Mouse (Mus musculus): ENCODE results near the gene Rhox2b. TPM values are rescaled to one million over a fixed set of nuclear protein-coding genes. Genes with fewer than 3 reads are reported as not detected.

Rhox2b gene
- polyA plus RNA-seq (2014; fragmentation: Illumina TruSeq; extraction: RNeasy Lipid Tissue Mini Kit (QIAGEN cat#74804); ENCODE audit: low replicate concordance), result not detected

GRCm38 (mm10) chrX:37411767-37412166 lies at the start of gene Rhox2b:
Gene Rhox2b, plus strand, starts transcription at chrX:37412067.

GRCm38 (mm10) chrX:37379728-37380127 lies 32.1 kb upstream of the Rhox2b start, which contains the start of gene Rhox3a2:
Gene Rhox3a2, plus strand, starts transcription at chrX:37380028.

DNA sequence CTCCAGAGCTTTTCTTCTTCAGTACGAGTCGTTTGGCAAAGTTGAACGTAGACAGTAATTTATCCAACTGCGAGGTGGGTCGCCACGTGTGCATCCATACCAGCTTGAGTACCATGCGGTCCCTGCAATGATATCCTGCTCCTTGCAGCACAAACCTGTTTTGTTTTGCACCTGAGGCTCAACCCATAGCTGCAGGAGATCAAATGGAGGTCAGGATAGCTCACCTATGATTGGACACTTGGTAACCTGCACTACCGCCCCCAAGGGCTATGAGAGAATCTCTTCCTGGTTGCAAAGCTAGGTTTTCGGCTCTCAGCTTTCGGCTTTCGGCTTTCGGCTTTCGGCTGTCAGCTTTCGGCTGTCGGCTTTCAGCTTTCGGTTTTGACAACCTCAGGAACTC lies 21.3 kb upstream of the Rhox2b start, which contains the start of gene Rhox4a2:
Gene Rhox4a2, plus strand, starts transcription at position 301 of the 400 bp plus-strand sequence.

DNA sequence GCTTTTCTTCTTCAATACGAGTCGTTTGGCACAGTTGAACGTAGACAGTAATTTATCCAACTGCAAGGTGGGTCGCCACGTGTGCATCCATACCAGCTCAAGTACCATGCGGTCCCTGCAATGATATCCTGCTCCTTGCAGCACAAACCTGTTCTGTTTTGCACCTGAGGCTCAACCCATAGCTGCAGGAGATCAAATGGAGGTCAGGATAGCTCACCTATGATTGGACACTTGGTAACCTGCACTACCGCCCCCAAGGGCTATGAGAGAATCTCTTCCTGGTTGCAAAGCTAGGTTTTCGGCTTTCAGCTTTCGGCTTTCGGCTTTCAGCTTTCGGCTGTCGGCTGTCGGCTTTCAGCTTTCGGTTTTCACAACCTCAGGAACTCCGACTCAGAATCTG lies 20.3 kb downstream of the Rhox2b start, which contains the start of gene Rhox4b:
Gene Rhox4b, plus strand, starts transcription at position 301 of the 400 bp plus-strand sequence.

DNA sequence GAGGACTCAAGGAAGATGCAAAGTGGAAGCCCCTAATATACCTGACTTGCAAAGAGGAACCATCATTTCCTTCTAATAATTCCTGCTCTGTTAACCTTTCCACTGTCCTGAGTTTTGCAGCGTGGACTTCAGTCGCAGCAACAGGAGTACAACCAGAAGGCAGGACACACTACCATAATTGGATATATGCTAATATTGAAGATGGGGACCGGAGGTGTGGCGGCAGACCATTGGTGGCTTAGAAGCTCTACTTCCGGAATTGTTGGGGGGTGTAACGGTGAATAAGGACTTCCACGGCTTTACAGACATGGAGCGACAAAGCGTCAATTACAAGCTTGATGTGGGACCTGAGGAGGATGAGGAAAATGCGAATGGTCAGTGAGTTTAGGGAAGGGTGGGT lies 41.5 kb downstream of the Rhox2b start, which contains the start of gene Rhox2c:
Gene Rhox2c, plus strand, starts transcription at position 301 of the 400 bp plus-strand sequence.

GRCm38 (mm10) chrX:37458285-37458684 lies 46.4 kb downstream of the Rhox2b start, which contains the start of gene Rhox3c:
Gene Rhox3c, plus strand, starts transcription at chrX:37458585.

Other genes starting within 250 kb of the Rhox2b start
- 0.56 TPM for gene Akap14, start 243.2 kb upstream of the Rhox2b start, polyA plus RNA-seq (2014; fragmentation: Illumina TruSeq; extraction: RNeasy Lipid Tissue Mini Kit (QIAGEN cat#74804); ENCODE audit: low replicate concordance)
- 344 TPM for gene Ndufa1, start 220.9 kb upstream of the Rhox2b start, polyA plus RNA-seq (2014; fragmentation: Illumina TruSeq; extraction: RNeasy Lipid Tissue Mini Kit (QIAGEN cat#74804); ENCODE audit: low replicate concordance)
- gene Rnf113a1, start 220.8 kb upstream of the Rhox2b start, polyA plus RNA-seq (2014; fragmentation: Illumina TruSeq; extraction: RNeasy Lipid Tissue Mini Kit (QIAGEN cat#74804); ENCODE audit: low replicate concordance), result 0.37 TPM
- gene Gm9, start 201.0 kb upstream of the Rhox2b start, polyA plus RNA-seq (2014; fragmentation: Illumina TruSeq; extraction: RNeasy Lipid Tissue Mini Kit (QIAGEN cat#74804); ENCODE audit: low replicate concordance), result not detected
- gene Rhox1, start 189.8 kb upstream of the Rhox2b start, polyA plus RNA-seq (2014; fragmentation: Illumina TruSeq; extraction: RNeasy Lipid Tissue Mini Kit (QIAGEN cat#74804); ENCODE audit: low replicate concordance), result not detected
- not detected for gene Rhox2a, start 167.1 kb upstream of the Rhox2b start, polyA plus RNA-seq (2014; fragmentation: Illumina TruSeq; extraction: RNeasy Lipid Tissue Mini Kit (QIAGEN cat#74804); ENCODE audit: low replicate concordance)
- not detected for gene Rhox3a, start 162.1 kb upstream of the Rhox2b start, polyA plus RNA-seq (2014; fragmentation: Illumina TruSeq; extraction: RNeasy Lipid Tissue Mini Kit (QIAGEN cat#74804); ENCODE audit: low replicate concordance)
- not detected for gene Rhox4a, start 146.7 kb upstream of the Rhox2b start, polyA plus RNA-seq (2014; fragmentation: Illumina TruSeq; extraction: RNeasy Lipid Tissue Mini Kit (QIAGEN cat#74804); ENCODE audit: low replicate concordance)
- not detected for gene Rhox3a2, start 32.0 kb upstream of the Rhox2b start, polyA plus RNA-seq (2014; fragmentation: Illumina TruSeq; extraction: RNeasy Lipid Tissue Mini Kit (QIAGEN cat#74804); ENCODE audit: low replicate concordance)
- gene Rhox4a2, start 21.2 kb upstream of the Rhox2b start, polyA plus RNA-seq (2014; fragmentation: Illumina TruSeq; extraction: RNeasy Lipid Tissue Mini Kit (QIAGEN cat#74804); ENCODE audit: low replicate concordance), result not detected
- gene Rhox4b, start 20.4 kb downstream of the Rhox2b start, polyA plus RNA-seq (2014; fragmentation: Illumina TruSeq; extraction: RNeasy Lipid Tissue Mini Kit (QIAGEN cat#74804); ENCODE audit: low replicate concordance), result not detected
- gene Rhox2c, start 41.6 kb downstream of the Rhox2b start, polyA plus RNA-seq (2014; fragmentation: Illumina TruSeq; extraction: RNeasy Lipid Tissue Mini Kit (QIAGEN cat#74804); ENCODE audit: low replicate concordance), result not detected
- not detected for gene Rhox3c, start 46.5 kb downstream of the Rhox2b start, polyA plus RNA-seq (2014; fragmentation: Illumina TruSeq; extraction: RNeasy Lipid Tissue Mini Kit (QIAGEN cat#74804); ENCODE audit: low replicate concordance)
- not detected for gene Rhox4c, start 68.3 kb downstream of the Rhox2b start, polyA plus RNA-seq (2014; fragmentation: Illumina TruSeq; extraction: RNeasy Lipid Tissue Mini Kit (QIAGEN cat#74804); ENCODE audit: low replicate concordance)
- gene Rhox2d, start 81.4 kb downstream of the Rhox2b start, polyA plus RNA-seq (2014; fragmentation: Illumina TruSeq; extraction: RNeasy Lipid Tissue Mini Kit (QIAGEN cat#74804); ENCODE audit: low replicate concordance), result not detected
- not detected for gene Rhox4d, start 102.3 kb downstream of the Rhox2b start, polyA plus RNA-seq (2014; fragmentation: Illumina TruSeq; extraction: RNeasy Lipid Tissue Mini Kit (QIAGEN cat#74804); ENCODE audit: low replicate concordance)
- not detected for gene Rhox2e, start 118.4 kb downstream of the Rhox2b start, polyA plus RNA-seq (2014; fragmentation: Illumina TruSeq; extraction: RNeasy Lipid Tissue Mini Kit (QIAGEN cat#74804); ENCODE audit: low replicate concordance)
- gene Rhox3e, start 130.0 kb downstream of the Rhox2b start, polyA plus RNA-seq (2014; fragmentation: Illumina TruSeq; extraction: RNeasy Lipid Tissue Mini Kit (QIAGEN cat#74804); ENCODE audit: low replicate concordance), result not detected
- not detected for gene Rhox4e, start 145.3 kb downstream of the Rhox2b start, polyA plus RNA-seq (2014; fragmentation: Illumina TruSeq; extraction: RNeasy Lipid Tissue Mini Kit (QIAGEN cat#74804); ENCODE audit: low replicate concordance)
- gene Rhox2f, start 159.3 kb downstream of the Rhox2b start, polyA plus RNA-seq (2014; fragmentation: Illumina TruSeq; extraction: RNeasy Lipid Tissue Mini Kit (QIAGEN cat#74804); ENCODE audit: low replicate concordance), result not detected
- not detected for gene Rhox3f, start 168.9 kb downstream of the Rhox2b start, polyA plus RNA-seq (2014; fragmentation: Illumina TruSeq; extraction: RNeasy Lipid Tissue Mini Kit (QIAGEN cat#74804); ENCODE audit: low replicate concordance)
- not detected for gene Rhox4f, start 195.6 kb downstream of the Rhox2b start, polyA plus RNA-seq (2014; fragmentation: Illumina TruSeq; extraction: RNeasy Lipid Tissue Mini Kit (QIAGEN cat#74804); ENCODE audit: low replicate concordance)
- not detected for gene Rhox3g, start 216.5 kb downstream of the Rhox2b start, polyA plus RNA-seq (2014; fragmentation: Illumina TruSeq; extraction: RNeasy Lipid Tissue Mini Kit (QIAGEN cat#74804); ENCODE audit: low replicate concordance)
- gene Rhox2g, start 231.4 kb downstream of the Rhox2b start, polyA plus RNA-seq (2014; fragmentation: Illumina TruSeq; extraction: RNeasy Lipid Tissue Mini Kit (QIAGEN cat#74804); ENCODE audit: low replicate concordance), result not detected
- gene Rhox4g, start 239.3 kb downstream of the Rhox2b start, polyA plus RNA-seq (2014; fragmentation: Illumina TruSeq; extraction: RNeasy Lipid Tissue Mini Kit (QIAGEN cat#74804); ENCODE audit: low replicate concordance), result not detected